Mouse (Mus musculus): Measurements from ENCODE around the gene Gm13757.
"Not testable (repeated sequence)": the region's sequence is repeated elsewhere in the genome, so short reads cannot be mapped to it uniquely, and the experiment has no call there.

Gene Gm13757

GRCm38 (mm10) chr2:88449031-88449430 is at the start of gene Gm13757:
Gene Gm13757, minus strand, starts transcription at chr2:88449131.
- DNase-seq: no peak

- DNase-seq: no peak
These were observed 44.1 kb upstream of the Gm13757 start, which contains the start of gene Olfr1185-ps1 for GRCm38 (mm10) chr2:88493020-88493419. Gene Olfr1185-ps1, plus strand, starts transcription at chr2:88493320.

- DNase-seq: no peak
These were observed 34.4 kb upstream of the Gm13757 start, which contains the start of gene Olfr1184 for GRCm38 (mm10) chr2:88483298-88483697. Gene Olfr1184, plus strand, starts transcription at chr2:88483598.

GRCm38 (mm10) chr2:88454567-88454966 is 5.6 kb upstream of the Gm13757 start, which contains the start of gene Olfr1183:
Gene Olfr1183, plus strand, starts transcription at chr2:88454867.
- DNase-seq: not testable (repeated sequence)

- no peak for DNase-seq
These were observed 22.9 kb downstream of the Gm13757 start, which contains the start of gene Olfr1181 for GRCm38 (mm10) chr2:88426071-88426470. Gene Olfr1181, minus strand, starts transcription at chr2:88426171.

GRCm38 (mm10) chr2:88419051-88419450 is 29.9 kb downstream of the Gm13757 start, which contains the start of gene Olfr1180:
Gene Olfr1180, minus strand, starts transcription at chr2:88419151.
- no peak for DNase-seq

GRCm38 (mm10) chr2:88406353-88406752 is 42.6 kb downstream of the Gm13757 start, which contains the start of gene Olfr1179:
Gene Olfr1179, minus strand, starts transcription at chr2:88406453.
- DNase-seq: no peak
